Mouse (Mus musculus) heart, adult 2 months (tissue): ENCODE data around the gene 4930449I24Rik.

Experiments
- CTCF ChIP-seq: fragments of 200-600 bp; IDR thresholded peaks from 2 replicates; pipeline ENCODE4 v1.8.1; 2022; ENCODE audit warnings: antibody characterized with exemption, mild to moderate bottlenecking, moderate library complexity
- EP300 ChIP-seq: fragments of 200-500 bp; IDR thresholded peaks from 2 replicates; pipeline ENCODE4 v1.6.1; 2011; ENCODE audit warnings: low read depth, low read length, control low read depth; ENCODE audit not compliant: insufficient read depth

GRCm38 (mm10) chr5:146470821-146471220 lies 31.4 kb upstream of the 4930449I24Rik start:
- TF ChIP-seq EP300 (no peak), CTCF (no peak)
